Mouse (Mus musculus) embryonic fibroblast, embryonic 13.5 days (primary cell): Measurements from ENCODE around the gene Fbxo9.

Source experiments
- CTCF ChIP-seq: IDR thresholded peaks from 2 replicates; pipeline ENCODE4 v1.5.1; 2011; ENCODE audit warnings: mild to moderate bottlenecking, control low read depth, low read length, moderate library complexity, borderline replicate concordance; ENCODE audit not compliant: insufficient read depth
- POLR2A ChIP-seq: IDR thresholded peaks from 2 replicates; pipeline ENCODE4 v1.6.1; 2011; ENCODE audit warnings: low read depth, mild to moderate bottlenecking, control low read depth, low read length, moderate library complexity

DNA sequence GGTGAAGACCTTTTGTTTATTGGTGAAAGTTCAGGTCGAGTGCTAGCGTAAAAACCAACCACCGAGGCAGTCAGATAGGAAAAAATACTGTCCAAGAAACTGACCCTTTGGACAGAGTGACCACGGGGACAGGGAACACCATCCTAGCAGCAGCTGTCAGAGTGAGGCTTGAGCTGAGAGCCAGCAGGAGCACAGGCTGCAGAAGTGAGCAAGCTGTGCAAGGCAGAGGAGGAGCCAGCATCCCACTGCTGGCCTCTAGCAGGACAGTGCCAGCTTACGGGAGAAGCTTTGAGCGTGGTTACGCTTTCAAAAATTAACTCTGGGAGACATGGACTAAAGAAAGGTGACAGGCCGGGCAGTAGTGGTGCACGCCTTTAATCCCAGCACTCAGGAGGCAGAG lies 21.1 kb downstream of the Fbxo9 start:
- TF ChIP-seq CTCF (no peak), POLR2A (no peak)
